Mouse (Mus musculus): ENCODE results near the gene S100a10.
"Not testable (repeated sequence)": the region's sequence is repeated elsewhere in the genome, so short reads cannot be mapped to it uniquely, and the experiment has no call there.

S100a10 gene

DNA sequence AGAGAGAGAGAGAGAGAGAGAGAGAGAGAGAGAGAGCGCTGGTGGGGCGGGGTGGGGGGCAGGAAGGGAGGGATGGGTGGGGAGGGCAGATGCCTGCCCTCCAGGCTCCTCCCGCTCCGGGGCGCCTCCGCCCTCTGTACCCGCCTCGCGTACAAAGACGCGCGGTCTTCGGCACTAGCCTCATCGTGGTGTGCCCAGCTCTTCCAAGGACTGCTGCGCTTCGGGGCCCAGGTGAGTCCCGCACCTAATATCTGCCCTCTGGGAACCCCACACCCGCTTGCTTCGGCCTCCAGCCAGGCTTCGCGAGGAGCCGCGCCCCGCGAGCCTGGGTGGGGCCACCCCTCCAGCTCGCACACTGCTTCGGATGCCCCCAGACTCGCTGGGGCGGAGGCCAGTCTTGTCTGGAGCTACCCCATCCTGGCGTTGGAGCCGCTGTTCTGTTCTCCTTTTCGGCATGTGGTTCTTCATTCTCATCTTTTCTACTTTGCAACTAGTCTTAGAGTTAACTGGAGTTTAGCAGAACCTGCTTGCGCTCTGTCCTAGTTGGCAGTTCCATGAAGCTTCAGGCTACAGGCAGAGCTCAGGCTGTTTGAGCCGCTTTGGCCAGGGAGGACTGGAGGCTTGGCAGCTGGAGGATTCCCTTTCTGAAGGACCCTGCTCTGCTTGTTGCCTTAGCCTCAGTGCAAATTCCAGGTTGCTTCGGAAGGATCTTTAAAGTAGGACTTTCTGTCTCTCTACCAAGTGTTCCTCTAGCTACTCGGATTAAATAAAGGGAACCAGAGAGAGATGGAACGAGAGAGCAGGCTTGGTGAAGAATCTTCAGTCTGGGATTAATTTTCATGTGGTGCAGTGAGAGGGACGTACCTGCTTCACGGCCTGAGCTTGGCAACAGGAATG lies at the start of gene S100a10:
Gene S100a10, plus strand, starts transcription at position 100 of the 897 bp plus-strand sequence.
- peak; percentile 91 for DNase-seq (ENCODE audit: inconsistent ontology term)

- DNase-seq (ENCODE audit: inconsistent ontology term): no peak
Observed at GRCm38 (mm10) chr3:93505960-93506863, 48.7 kb upstream of the S100a10 start.

DNA sequence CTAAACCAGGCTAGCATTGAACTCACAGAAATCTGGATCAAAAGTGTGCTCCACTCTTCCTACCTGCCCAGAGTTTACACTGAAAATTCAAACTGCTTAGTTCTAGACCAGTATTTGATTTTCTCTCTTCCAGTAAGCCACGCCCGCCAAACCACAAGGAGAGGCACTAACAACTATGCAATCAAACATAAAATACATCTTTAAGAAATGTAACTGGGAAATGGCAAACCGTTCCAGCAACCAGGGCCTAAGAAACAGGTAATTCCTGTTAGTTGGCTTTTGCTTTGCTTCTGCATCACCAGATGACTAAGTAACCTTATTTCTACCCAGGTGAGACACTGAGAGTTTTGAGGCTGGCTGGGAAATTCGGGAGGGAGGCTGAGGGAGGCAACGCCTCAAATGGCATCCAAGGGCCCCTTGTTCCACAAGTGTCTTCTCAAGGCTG lies 48.0 kb upstream of the S100a10 start:
- no peak for DNase-seq (ENCODE audit: inconsistent ontology term)

GRCm38 (mm10) chr3:93509301-93509700 lies 45.6 kb upstream of the S100a10 start:
- no peak for DNase-seq (ENCODE audit: inconsistent ontology term)

DNA sequence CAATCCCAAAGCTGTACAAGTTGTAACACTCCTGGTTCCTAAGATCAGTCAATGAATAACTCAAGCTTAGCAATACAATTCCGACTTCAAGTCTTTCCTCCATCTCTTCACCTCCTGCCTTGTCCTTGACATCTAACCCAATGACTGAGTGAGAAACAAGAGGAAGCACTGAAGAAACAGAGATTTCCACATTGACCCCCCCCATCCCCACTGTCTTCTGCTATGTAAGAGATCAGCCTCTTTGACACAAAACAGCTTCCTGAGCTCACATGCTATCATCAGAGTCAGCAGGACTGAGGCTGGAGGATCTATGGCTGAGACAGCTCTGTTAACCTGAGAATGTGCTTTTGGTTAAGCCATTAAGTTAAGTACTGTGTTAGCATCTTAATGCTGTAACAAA lies 43.8 kb upstream of the S100a10 start:
- no peak for DNase-seq (ENCODE audit: inconsistent ontology term)

DNA sequence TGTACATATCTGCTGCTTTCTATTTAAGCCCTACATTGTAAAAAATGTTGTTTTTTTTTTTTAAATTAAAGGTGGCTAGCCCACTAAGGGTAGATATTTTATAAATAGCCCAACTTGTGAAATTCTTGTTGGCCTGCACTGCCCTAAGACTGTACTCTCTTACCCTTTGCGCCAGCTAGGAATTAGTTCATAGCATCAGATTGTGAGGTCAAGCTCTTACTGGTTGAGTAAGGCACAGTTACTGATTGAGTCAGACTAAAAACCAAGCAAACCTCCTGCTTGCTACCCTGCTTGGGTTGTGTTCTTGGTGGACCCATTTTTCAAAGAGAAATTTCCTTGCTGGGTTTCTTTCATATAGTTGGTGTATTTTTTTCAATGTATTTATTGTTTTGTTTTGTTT lies 43.1 kb upstream of the S100a10 start:
- DNase-seq (ENCODE audit: inconsistent ontology term): no peak

DNA sequence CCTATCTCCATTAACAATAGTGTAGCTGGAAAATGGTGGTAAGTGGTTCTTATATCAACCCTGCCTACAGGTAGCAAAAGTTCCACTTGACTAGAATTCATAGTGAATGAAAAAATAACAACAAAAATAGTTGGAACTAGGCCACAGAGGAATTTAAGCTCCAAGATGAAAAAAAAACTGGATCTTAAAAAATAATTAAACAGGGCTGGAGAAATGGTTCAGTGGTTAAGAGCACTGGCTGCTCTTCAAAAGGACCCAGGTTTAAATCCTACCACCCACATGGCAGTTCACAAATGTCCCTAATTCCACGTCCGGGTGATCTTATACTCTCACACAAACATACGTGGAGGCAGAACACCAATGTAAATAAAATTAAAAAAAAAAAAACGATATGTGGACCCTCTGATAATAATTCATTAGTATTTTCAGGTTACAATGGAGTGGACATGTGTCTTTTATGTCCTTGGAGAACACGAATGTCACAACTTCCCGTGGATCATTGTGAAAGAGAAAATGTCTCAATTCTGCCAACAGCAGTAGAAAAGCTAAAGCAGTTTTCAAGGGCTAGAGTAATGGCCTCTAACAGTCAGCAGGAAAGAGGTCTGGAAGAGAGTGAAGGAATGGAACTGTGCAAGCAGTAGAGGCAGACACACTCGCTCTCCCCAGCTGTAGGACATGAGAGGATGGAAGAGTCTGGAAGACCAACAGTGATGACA lies 42.3 kb upstream of the S100a10 start:
- DNase-seq (ENCODE audit: inconsistent ontology term): no peak

DNA sequence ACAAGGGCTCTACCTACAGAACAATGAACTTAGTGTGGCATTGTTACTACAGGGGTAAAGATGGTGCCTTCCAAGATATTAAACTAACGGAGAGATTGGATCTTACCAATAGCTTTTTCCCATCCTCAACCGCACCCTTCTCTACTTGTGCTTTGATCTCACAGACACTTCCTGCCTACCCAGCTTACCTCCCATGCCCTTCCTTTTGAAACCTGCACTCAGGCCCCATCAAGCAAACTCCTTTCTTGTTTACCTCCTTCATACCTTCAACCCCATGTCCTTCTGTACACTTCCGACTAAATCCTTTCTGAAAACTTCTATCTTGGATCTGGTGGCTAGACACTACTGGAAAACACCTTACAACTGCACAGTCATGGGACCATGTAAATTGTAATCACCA lies 40.3 kb upstream of the S100a10 start:
- DNase-seq (ENCODE audit: inconsistent ontology term): no peak

- DNase-seq (ENCODE audit: inconsistent ontology term): no peak
Observed at GRCm38 (mm10) chr3:93517343-93517742, 37.5 kb upstream of the S100a10 start.

- DNase-seq (ENCODE audit: inconsistent ontology term): no peak
Observed at GRCm38 (mm10) chr3:93519856-93520329, 35.0 kb upstream of the S100a10 start.

- DNase-seq (ENCODE audit: inconsistent ontology term): peak; percentile 93
Observed at GRCm38 (mm10) chr3:93520330-93521193, 34.3 kb upstream of the S100a10 start, which contains the start of gene S100a11. Gene S100a11 (plus strand): TSS chr3:93520488.

GRCm38 (mm10) chr3:93521462-93522057 lies 33.3 kb upstream of the S100a10 start:
- no peak for DNase-seq (ENCODE audit: inconsistent ontology term)

GRCm38 (mm10) chr3:93522611-93523010 lies 32.3 kb upstream of the S100a10 start:
- DNase-seq (ENCODE audit: inconsistent ontology term): peak; percentile 95

DNA sequence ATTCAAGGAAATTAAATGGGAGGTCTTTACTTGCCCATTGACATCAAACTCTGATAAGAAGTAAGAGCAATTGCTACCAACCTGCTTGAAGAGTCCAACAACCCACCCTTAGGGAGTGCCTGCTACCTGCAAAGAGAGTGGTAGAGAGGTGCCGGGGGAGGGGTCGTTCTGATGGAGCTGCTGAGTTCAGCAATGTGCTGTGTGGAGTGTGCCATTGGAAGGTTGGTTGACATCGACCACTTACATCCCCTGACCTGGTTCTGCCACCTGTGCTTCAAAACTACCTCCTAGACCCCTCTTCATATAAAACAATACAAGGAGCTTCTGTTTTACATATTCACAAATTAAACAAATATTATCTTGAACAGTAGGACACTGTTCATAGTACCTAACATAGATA lies 27.6 kb upstream of the S100a10 start:
- no peak for DNase-seq (ENCODE audit: inconsistent ontology term)

DNA sequence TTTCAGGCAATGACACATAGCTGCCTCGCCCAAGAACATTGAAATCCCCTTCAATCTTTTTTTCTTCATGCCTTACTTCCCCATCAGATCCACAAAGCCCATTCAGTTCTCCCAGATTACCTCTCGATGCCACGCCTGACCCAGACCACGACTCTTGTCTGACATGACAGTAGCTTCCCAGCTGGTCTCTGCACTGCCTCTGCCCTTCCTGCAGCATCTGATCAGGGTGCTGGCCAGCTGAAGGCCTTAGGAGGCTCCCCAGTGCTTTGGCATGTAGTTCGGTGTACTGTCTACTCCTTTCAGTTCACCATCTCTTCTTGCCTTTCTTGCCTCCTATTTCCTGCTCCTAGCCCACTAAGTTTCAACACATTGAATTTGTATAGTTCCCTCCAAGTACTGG lies 26.1 kb upstream of the S100a10 start:
- no peak for DNase-seq (ENCODE audit: inconsistent ontology term)

DNA sequence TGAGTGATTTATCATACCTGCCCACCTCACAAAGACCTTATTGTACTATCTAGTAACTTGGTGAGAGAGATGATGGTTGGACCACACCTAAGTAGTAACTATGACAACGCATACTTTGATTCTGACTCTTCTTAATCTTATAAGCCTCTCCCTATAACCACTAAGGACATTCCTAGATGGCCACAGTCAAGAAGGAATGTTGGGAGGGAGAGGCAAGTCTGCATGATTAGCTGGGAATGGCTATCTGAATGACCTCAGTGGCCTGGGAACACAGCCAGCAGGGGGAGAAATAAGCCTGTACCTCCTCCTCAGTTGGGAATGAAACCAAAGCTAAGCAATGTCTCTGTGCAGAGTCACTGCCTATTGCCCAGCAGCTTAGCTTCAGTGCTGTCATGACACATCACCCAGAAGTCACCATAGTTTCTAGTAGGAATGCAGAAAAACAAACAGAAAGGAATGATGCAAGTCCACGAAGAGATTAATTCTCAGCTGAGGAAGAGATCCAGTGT lies 17.8 kb upstream of the S100a10 start:
- peak; percentile 93 for DNase-seq (ENCODE audit: inconsistent ontology term)

DNA sequence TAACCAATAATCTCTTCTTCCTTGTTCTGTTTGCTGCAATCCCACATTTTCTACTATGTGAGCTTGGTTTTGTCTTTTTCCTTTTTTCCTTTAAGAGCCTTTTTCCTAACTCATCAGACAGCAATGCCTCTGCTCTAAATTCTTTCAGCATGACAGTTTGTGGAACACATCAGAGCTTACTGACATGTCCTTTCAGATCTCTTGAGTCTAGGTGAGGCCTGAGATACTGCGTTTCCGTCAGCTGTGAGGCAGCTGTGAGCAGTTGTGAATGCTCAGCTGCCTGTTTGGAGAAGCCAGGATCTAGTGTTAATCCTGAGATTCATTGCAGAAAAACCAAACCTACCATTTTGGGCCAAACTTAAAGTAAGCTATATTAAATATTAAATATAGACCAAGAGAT lies 16.4 kb upstream of the S100a10 start:
- DNase-seq (ENCODE audit: inconsistent ontology term): peak; percentile 48

DNA sequence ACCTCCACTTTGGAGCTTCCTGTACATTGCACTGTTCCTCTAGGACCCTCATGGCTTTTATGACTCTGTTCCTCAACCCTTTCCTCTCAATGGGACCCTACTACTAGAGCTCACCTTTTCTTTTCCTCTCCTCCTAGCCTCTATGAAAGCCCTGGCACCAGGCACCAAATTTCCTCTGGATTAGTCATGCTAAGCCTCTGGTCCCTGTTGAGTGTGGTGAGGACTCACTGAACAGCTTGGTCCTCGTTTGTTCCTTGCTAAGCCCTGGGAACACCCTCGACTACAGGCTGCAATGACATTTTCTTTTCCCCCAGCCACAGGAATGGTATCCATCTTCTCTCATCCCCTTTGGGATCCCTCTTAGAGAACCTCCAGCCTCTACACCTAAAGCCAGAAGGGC lies 13.4 kb upstream of the S100a10 start:
- no peak for DNase-seq (ENCODE audit: inconsistent ontology term)

GRCm38 (mm10) chr3:93544170-93544569 lies 10.7 kb upstream of the S100a10 start:
- DNase-seq (ENCODE audit: inconsistent ontology term): not testable (repeated sequence)

DNA sequence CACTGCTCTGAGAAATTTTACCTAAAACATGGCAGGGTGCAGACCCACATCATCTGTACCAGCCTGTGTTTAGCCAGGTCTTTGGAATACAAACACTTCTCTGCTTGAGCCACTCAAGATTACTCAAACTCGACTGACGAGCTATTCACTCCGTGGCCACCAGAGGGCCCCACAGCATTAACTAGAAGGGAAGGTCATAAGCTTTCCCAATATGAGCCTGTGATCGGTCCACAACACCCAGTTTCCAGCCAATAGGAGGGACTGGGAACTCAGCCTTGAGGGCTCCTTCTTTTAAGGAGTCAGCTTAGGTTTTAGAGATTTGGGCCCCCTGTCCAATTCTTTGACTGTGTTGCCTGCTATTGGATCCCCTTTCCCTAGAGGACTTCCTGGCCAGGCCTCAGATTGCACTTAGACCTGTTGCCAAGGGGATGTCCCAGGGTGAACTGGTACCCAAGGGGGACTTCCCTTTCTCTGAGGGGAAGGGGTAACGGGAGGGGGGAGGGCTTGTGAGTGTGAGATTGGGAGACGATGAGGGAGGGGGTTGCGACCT lies 7.7 kb upstream of the S100a10 start:
- peak; percentile 76 for DNase-seq (ENCODE audit: inconsistent ontology term)

Measured in Muller cell, postnatal 12 days (primary cell).